Mouse (Mus musculus): ENCODE results near the gene Tmem178b. TPM values are rescaled to one million over a fixed set of nuclear protein-coding genes. Genes with fewer than 3 reads are reported as not detected.

Tmem178b gene
- total and polyA plus RNA-seq, 3 experiments: 0.51 to 1.3 (median 0.94) TPM

GRCm38 (mm10) chr6:39955211-39955610 is 82.1 kb downstream of the Tmem178b start:
- no peak for DNase-seq
- Histone ChIP-seq H3K27me3 (ENCODE audit: control insufficient read depth, insufficient read depth, low read length) (no peaks in the 10 kb centered on the region), H3K79me2 (replicated peaks; ENCODE audit: control insufficient read depth, insufficient read depth, low read length) (no peaks in the 10 kb centered on the region), H3K4me1 (ENCODE audit: control insufficient read depth, insufficient read depth, low read length) (no peaks in the 10 kb centered on the region), H3K36me3 (ENCODE audit: control insufficient read depth, insufficient read depth, low read length) (no peaks in the 10 kb centered on the region), H3K27ac (no peak overlapping the region), H3K9ac (ENCODE audit: low read depth, low read length) (no peak overlapping the region), H3K4me3 (no peak overlapping the region)
- 80% methylated on average over 2 of the region's 2 CpGs for WGBS
- TF ChIP-seq CTCF (IDR thresholded peaks at IDR 0.05): no peak
- TF ChIP-seq POLR2A (IDR thresholded peaks at IDR 0.05; ENCODE audit: insufficient read depth, low read depth, low read length): no peak
- TF ChIP-seq EP300 (IDR thresholded peaks at IDR 0.05; ENCODE audit: insufficient read depth, low read depth, low read length): no peak
- intact Hi-C loops (cut with DNase I): no loop called here

- no peak for TF ChIP-seq EP300 (IDR thresholded peaks at IDR 0.05; ENCODE audit: insufficient read depth, low read depth, low read length)
- TF ChIP-seq CTCF (IDR thresholded peaks at IDR 0.05): no peak
- no peak for TF ChIP-seq POLR2A (IDR thresholded peaks at IDR 0.05; ENCODE audit: insufficient read depth, low read depth, low read length)
- no peak for DNase-seq
- H3K9ac ChIP-seq (ENCODE audit: low read depth, low read length): no peak overlapping the region
- H3K79me2 ChIP-seq (replicated peaks; ENCODE audit: control insufficient read depth, insufficient read depth, low read length): no peaks in the 10 kb centered on the region
- intact Hi-C loops (cut with DNase I): no loop called here
- WGBS: 54% methylated on average over 4 of the region's 4 CpGs
- H3K36me3 ChIP-seq (ENCODE audit: control insufficient read depth, insufficient read depth, low read length): no peaks in the 10 kb centered on the region
- H3K4me3 ChIP-seq: no peak overlapping the region
- no peaks in the 10 kb centered on the region for H3K4me1 ChIP-seq (ENCODE audit: control insufficient read depth, insufficient read depth, low read length)
- no peak overlapping the region for H3K27ac ChIP-seq
- no peaks in the 10 kb centered on the region for H3K27me3 ChIP-seq (ENCODE audit: control insufficient read depth, insufficient read depth, low read length)
Observed at GRCm38 (mm10) chr6:39964606-39965005, 91.5 kb downstream of the Tmem178b start.

GRCm38 (mm10) chr6:39970281-39970680 is 97.2 kb downstream of the Tmem178b start:
- Histone ChIP-seq H3K4me1 (ENCODE audit: control insufficient read depth, insufficient read depth, low read length) (no peaks in the 10 kb centered on the region), H3K27me3 (ENCODE audit: control insufficient read depth, insufficient read depth, low read length) (no peaks in the 10 kb centered on the region), H3K36me3 (ENCODE audit: control insufficient read depth, insufficient read depth, low read length) (no peaks in the 10 kb centered on the region), H3K4me3 (no peak overlapping the region), H3K9ac (ENCODE audit: low read depth, low read length) (no peak overlapping the region), H3K27ac (no peak overlapping the region), H3K79me2 (replicated peaks; ENCODE audit: control insufficient read depth, insufficient read depth, low read length) (no peaks in the 10 kb centered on the region)
- no peak for DNase-seq
- intact Hi-C loops (cut with DNase I): no loop called here
- TF ChIP-seq EP300 (IDR thresholded peaks at IDR 0.05; ENCODE audit: insufficient read depth, low read depth, low read length) (no peak), POLR2A (IDR thresholded peaks at IDR 0.05; ENCODE audit: insufficient read depth, low read depth, low read length) (no peak), CTCF (IDR thresholded peaks at IDR 0.05) (no peak)

GRCm38 (mm10) chr6:39978942-39979341 is 105.9 kb downstream of the Tmem178b start:
- Histone ChIP-seq H3K27me3 (ENCODE audit: control insufficient read depth, insufficient read depth, low read length) (no peaks in the 10 kb centered on the region), H3K79me2 (replicated peaks; ENCODE audit: control insufficient read depth, insufficient read depth, low read length) (no peaks in the 10 kb centered on the region), H3K36me3 (ENCODE audit: control insufficient read depth, insufficient read depth, low read length) (no peaks in the 10 kb centered on the region), H3K9ac (ENCODE audit: low read depth, low read length) (no peak overlapping the region), H3K4me3 (no peak overlapping the region), H3K27ac (no peak overlapping the region), H3K4me1 (ENCODE audit: control insufficient read depth, insufficient read depth, low read length) (no peaks in the 10 kb centered on the region)
- TF ChIP-seq EP300 (IDR thresholded peaks at IDR 0.05; ENCODE audit: insufficient read depth, low read depth, low read length) (no peak), POLR2A (IDR thresholded peaks at IDR 0.05; ENCODE audit: insufficient read depth, low read depth, low read length) (no peak)
- WGBS: 53% methylated on average over 4 of the region's 4 CpGs
- intact Hi-C loops (cut with DNase I): no loop called here
- DNase-seq: no peak

GRCm38 (mm10) chr6:39990772-39991171 is 117.7 kb downstream of the Tmem178b start:
- TF ChIP-seq EP300 (IDR thresholded peaks at IDR 0.05; ENCODE audit: insufficient read depth, low read depth, low read length) (no peak), POLR2A (IDR thresholded peaks at IDR 0.05; ENCODE audit: insufficient read depth, low read depth, low read length) (no peak), CTCF (IDR thresholded peaks at IDR 0.05) (no peak)
- intact Hi-C loops (cut with DNase I): no loop called here

GRCm38 (mm10) chr6:39991922-39992321 is 118.9 kb downstream of the Tmem178b start:
- Histone ChIP-seq H3K9ac (ENCODE audit: low read depth, low read length) (no peak overlapping the region), H3K27me3 (ENCODE audit: control insufficient read depth, insufficient read depth, low read length) (no peaks in the 10 kb centered on the region), H3K36me3 (ENCODE audit: control insufficient read depth, insufficient read depth, low read length) (no peaks in the 10 kb centered on the region), H3K27ac (no peak overlapping the region), H3K4me1 (ENCODE audit: control insufficient read depth, insufficient read depth, low read length) (no peaks in the 10 kb centered on the region), H3K4me3 (no peak overlapping the region), H3K79me2 (replicated peaks; ENCODE audit: control insufficient read depth, insufficient read depth, low read length) (no peaks in the 10 kb centered on the region)
- WGBS: 37% methylated on average over 6 of the region's 6 CpGs
- DNase-seq: no peak
- TF ChIP-seq EP300 (IDR thresholded peaks at IDR 0.05; ENCODE audit: insufficient read depth, low read depth, low read length) (no peak), CTCF (IDR thresholded peaks at IDR 0.05) (no peak), POLR2A (IDR thresholded peaks at IDR 0.05; ENCODE audit: insufficient read depth, low read depth, low read length) (no peak)
- intact Hi-C loops (cut with DNase I): no loop called here

More at GRCm38 (mm10) chr6:39990772-39991171, 117.7 kb downstream of the Tmem178b start:
- Histone ChIP-seq H3K9ac (ENCODE audit: low read depth, low read length) (no peak overlapping the region), H3K4me1 (ENCODE audit: control insufficient read depth, insufficient read depth, low read length) (no peaks in the 10 kb centered on the region), H3K79me2 (replicated peaks; ENCODE audit: control insufficient read depth, insufficient read depth, low read length) (no peaks in the 10 kb centered on the region), H3K36me3 (ENCODE audit: control insufficient read depth, insufficient read depth, low read length) (no peaks in the 10 kb centered on the region), H3K27me3 (ENCODE audit: control insufficient read depth, insufficient read depth, low read length) (no peaks in the 10 kb centered on the region), H3K27ac (no peak overlapping the region), H3K4me3 (no peak overlapping the region)
- 71% methylated on average over 4 of the region's 4 CpGs for WGBS
- DNase-seq: no peak

Measured in heart, adult 2 months (tissue).